Mouse (Mus musculus) embryonic fibroblast, embryonic 13.5 days (primary cell): ENCODE results near the gene Gata2.

Experiments used
- CTCF ChIP-seq: IDR thresholded peaks from 2 replicates; pipeline ENCODE4 v1.5.1; 2011; ENCODE audit warnings: mild to moderate bottlenecking, control low read depth, low read length, moderate library complexity, borderline replicate concordance; ENCODE audit not compliant: insufficient read depth
- POLR2A ChIP-seq: IDR thresholded peaks from 2 replicates; pipeline ENCODE4 v1.6.1; 2011; ENCODE audit warnings: low read depth, mild to moderate bottlenecking, control low read depth, low read length, moderate library complexity

DNA sequence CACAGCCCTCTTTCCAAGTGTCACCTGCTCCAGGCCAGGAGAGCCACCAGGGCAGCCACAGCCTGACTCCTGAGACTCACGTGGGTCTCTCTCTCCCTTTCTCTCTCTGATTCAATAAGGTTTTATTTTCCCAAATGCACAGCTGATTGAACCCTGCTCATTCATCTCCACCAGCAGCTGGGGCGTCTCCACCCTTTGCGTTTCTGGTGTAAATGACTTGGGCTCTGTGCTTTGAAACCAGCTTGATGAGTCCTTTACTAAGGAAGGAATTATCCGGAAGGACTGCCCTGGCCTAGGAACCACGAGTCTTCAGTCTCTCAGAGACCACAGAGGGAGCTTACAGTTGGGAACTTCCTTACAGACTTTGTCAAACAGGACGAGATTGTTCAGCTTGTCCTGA lies 38.5 kb downstream of the Gata2 start:
- no peak for TF ChIP-seq CTCF
- no peak for TF ChIP-seq POLR2A
